Mouse (Mus musculus) kidney, postnatal 0 days (tissue): ENCODE data around the gene Spata1. TPM values are rescaled to one million over a fixed set of nuclear protein-coding genes. Genes with fewer than 3 reads are reported as not detected.
A peak's percentile ranks its signal among the peaks of the same experiment; 100 is the strongest.

Source experiments
- ATAC-seq: fragments of 200-750 bp; cut with Nextera tagmentation; replicated peaks from 2 replicates; pipeline ENCODE4 v1.8.0; 2017; ENCODE audit warnings: low read depth, moderate number of reproducible peaks, moderate TSS enrichment, moderate library complexity; ENCODE audit not compliant: low FRiP score
- DNase-seq: peaks from one replicate; pipeline ENCODE4 v3.0.0-alpha.2; 2016; ENCODE audit warnings: low spot score
- H3K27ac ChIP-seq: fragments of 300-500 bp; sonication (generic); 2 replicates; pipeline ENCODE4 v1.5.1; 2014; ENCODE audit warnings: mild to moderate bottlenecking
- H3K27me3 ChIP-seq: fragments of 300-500 bp; sonication (generic); 2 replicates; pipeline ENCODE4 v1.6.1; 2014; ENCODE audit warnings: low read length, mixed read lengths; ENCODE audit not compliant: insufficient read depth
- H3K36me3 ChIP-seq: fragments of 300-500 bp; sonication (generic); 2 replicates; pipeline ENCODE4 v1.6.1; 2014; ENCODE audit warnings: low read length, mixed read lengths; ENCODE audit not compliant: insufficient read depth
- H3K4me1 ChIP-seq: fragments of 300-500 bp; sonication (generic); replicated peaks from 2 replicates; pipeline ENCODE4 v1.6.1; 2014; ENCODE audit warnings: antibody characterized with exemption, low read length, mixed read lengths; ENCODE audit not compliant: insufficient read depth
- H3K4me2 ChIP-seq: fragments of 300-500 bp; sonication (generic); 2 replicates; pipeline ENCODE4 v1.6.1; 2014; ENCODE audit warnings: mild to moderate bottlenecking, low read length, moderate library complexity, mixed read lengths
- H3K4me3 ChIP-seq: fragments of 300-500 bp; sonication (generic); replicated peaks from 2 replicates; pipeline ENCODE4 v1.5.1; 2014; ENCODE audit warnings: low read depth, low read length
- H3K9ac ChIP-seq: fragments of 300-500 bp; sonication (generic); 2 replicates; pipeline ENCODE4 v1.6.1; 2014; ENCODE audit warnings: low read depth, low read length
- H3K9me3 ChIP-seq: fragments of 300-500 bp; sonication (generic); replicated peaks from 2 replicates; pipeline ENCODE4 v1.6.1; 2016; ENCODE audit warnings: low read length, inconsistent platforms, mixed read lengths
- CTCF ChIP-seq: IDR thresholded peaks from 2 replicates; pipeline ENCODE4 v1.5.1; 2016; ENCODE audit warnings: antibody characterized with exemption, low read depth, mild to moderate bottlenecking, moderate library complexity
- WGBS: fragments of 180-500 bp; shearing (Covaris S2); extraction: QIAGEN DNeasy Blood & Tissue Kit; methylation state at CpG from one replicate; pipeline ENCODE4 v1.1.7; 2014; 5-methylcytosine and 5-hydroxymethylcytosine counted together
- polyA plus RNA-seq: library from polyadenylated mRNA; unstranded; fragments of >200 nt; fragmentation: Nextera tagmentation; extraction: Ambion mirVana; gene quantifications from 2 replicates; pipeline ENCODE4 v1.2.1, GENCODE M21; 2015

Spata1 gene
- polyA plus RNA-seq, 1 experiment from 2014 or later, result 5.0 TPM

DNA sequence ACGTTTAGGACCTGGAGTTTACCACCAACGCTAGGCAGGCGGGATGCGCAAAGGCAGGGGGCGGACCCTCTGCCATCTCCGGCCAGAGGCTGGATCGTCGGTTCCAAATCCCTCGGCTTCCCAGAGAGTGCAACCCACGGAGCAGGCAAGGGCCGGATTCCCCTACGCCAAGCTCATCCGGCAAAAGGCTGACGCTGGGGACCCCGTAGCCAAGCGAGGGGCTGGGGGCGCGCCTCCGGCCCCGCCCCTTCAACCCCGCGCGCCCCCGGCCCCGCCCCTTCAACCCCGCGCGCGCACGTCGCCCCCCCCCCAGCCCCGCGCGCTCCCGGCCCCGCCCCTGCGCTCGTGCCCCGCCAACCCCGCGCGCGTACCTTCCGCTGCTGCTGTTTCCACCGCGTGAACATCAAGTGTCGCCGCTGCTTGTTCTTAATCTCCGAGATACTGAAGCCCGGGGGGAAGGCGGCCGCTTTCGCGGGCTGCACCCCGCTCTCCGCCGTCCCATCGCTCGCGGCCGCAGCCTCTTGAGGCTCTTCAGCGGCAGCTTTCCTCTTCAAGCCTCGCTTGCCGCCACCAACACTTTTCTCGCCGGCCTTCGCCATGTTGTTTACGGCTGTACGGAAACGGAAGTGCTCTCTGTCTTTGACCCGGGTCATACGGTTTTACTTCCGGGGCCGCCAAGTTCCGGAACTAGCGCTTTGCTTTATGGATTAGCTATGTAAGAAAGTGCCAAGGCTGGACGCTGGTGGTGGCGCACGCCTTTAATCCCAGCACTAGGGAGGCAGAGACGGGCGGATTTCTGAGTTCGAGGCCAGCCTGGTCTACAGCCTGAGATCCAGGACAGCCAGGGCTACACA lies 21.5 kb upstream of the Spata1 start, which contains the start of gene Rpf1:
Gene Rpf1, minus strand, starts transcription at position 632 of the 854 bp plus-strand sequence.
- Histone ChIP-seq H3K27ac (peak within 1 kb of the TSS; percentile 99), H3K4me1 (no peaks in the 10 kb centered on the region), H3K9ac (peak within 1 kb of the TSS; percentile 72), H3K36me3 (0 out of 2 replicates have a peak, but pooled peaks cover 7% of the 10 kb centered on the region), H3K4me3 (peak within 1 kb of the TSS; percentile 66), H3K27me3 (no peaks in the 10 kb centered on the region), H3K4me2 (peak within 1 kb of the TSS; percentile 57), H3K9me3 (no peaks in the 10 kb centered on the region)
- peak; percentile 26; the same call in 1 of the 2 replicates for TF ChIP-seq CTCF
- DNase-seq (peak; percentile 97), ATAC-seq (peak; percentile 96)
- WGBS, result under 1% methylated on average over 69 of the region's 82 CpGs

- Histone ChIP-seq H3K9me3 (no peaks in the 10 kb centered on the region), H3K27ac (peak overlapping the region; percentile 99), H3K4me3 (peak overlapping the region; percentile 66), H3K4me2 (peak overlapping the region; percentile 57), H3K9ac (peak overlapping the region; percentile 72), H3K27me3 (no peaks in the 10 kb centered on the region), H3K36me3 (0 out of 2 replicates have a peak, but pooled peaks cover 9% of the 10 kb centered on the region), H3K4me1 (no peaks in the 10 kb centered on the region)
- 29% methylated on average over 5 of the region's 5 CpGs for WGBS
- DNase-seq (no peak), ATAC-seq (no peak)
- peak; percentile 16; the same call in 1 of the 2 replicates for TF ChIP-seq CTCF
Measured at GRCm38 (mm10) chr3:146520226-146520797, 20.8 kb upstream of the Spata1 start.

- Histone ChIP-seq H3K4me1 (peaks cover 8% of the 10 kb centered on the region; the same call in 1 of the 2 replicates), H3K4me2 (no peak overlapping the region), H3K9me3 (no peaks in the 10 kb centered on the region), H3K36me3 (peaks cover 51% of the 10 kb centered on the region), H3K4me3 (no peak overlapping the region), H3K27me3 (no peaks in the 10 kb centered on the region), H3K9ac (no peak overlapping the region), H3K27ac (no peak overlapping the region)
- no peak for DNase-seq
- 95% methylated on average over 7 of the region's 7 CpGs for WGBS
- no peak for TF ChIP-seq CTCF
- ATAC-seq, result no peak
Measured at GRCm38 (mm10) chr3:146506711-146507110, 7.2 kb upstream of the Spata1 start.

DNA sequence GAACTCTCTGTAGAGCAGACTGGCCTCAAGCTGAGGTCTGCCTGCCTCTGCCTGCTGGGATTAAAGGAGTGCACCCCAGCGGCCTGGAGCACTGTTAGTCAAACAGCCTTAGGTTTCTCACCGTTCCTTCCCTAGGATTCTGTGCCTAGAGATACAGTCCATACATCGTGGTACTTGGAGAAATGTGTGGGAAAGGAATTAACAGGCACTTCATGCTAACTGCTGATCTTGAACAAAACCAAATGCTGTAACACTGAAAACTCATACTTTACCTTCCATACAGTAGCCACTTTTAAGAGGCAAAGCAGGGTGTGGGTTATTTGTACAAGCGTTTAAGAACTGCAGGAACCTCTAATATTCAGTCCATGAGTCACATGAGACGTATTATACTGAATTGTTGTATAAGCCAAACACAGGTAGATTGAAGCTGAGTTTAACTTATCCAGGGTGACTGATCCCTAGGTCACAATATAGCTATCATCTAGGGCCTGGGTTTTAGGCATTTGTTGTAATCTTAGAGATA lies 2.1 kb upstream of the Spata1 start:
- WGBS, result 43% methylated on average over 5 of the region's 5 CpGs
- H3K36me3 ChIP-seq, result peaks cover 20% of the 10 kb centered on the region
- peak overlapping the region; percentile 95; the same call in 1 of the 2 replicates for H3K9ac ChIP-seq
- H3K9me3 ChIP-seq, result no peaks in the 10 kb centered on the region
- peak overlapping the region; percentile 65 for H3K4me2 ChIP-seq
- no peak for DNase-seq
- no peak for ATAC-seq
- no peak overlapping the region for H3K27ac ChIP-seq
- no peaks in the 10 kb centered on the region for H3K27me3 ChIP-seq
- peaks cover 15% of the 10 kb centered on the region; the same call in 1 of the 2 replicates for H3K4me1 ChIP-seq
- H3K4me3 ChIP-seq, result peak overlapping the region; percentile 92
- TF ChIP-seq CTCF, result no peak

- peak overlapping the region; percentile 95 for H3K9ac ChIP-seq
Measured at GRCm38 (mm10) chr3:146500810-146501201, 1.3 kb upstream of the Spata1 start.

More at GRCm38 (mm10) chr3:146500810-146501201, 1.3 kb upstream of the Spata1 start:
- H3K9me3 ChIP-seq, result no peaks in the 10 kb centered on the region
- DNase-seq, result no peak
- TF ChIP-seq CTCF, result no peak
- 1% methylated on average over 5 of the region's 5 CpGs for WGBS
- no peaks in the 10 kb centered on the region for H3K27me3 ChIP-seq
- H3K27ac ChIP-seq, result peak overlapping the region; percentile 98
- peaks cover 15% of the 10 kb centered on the region; the same call in 1 of the 2 replicates for H3K4me1 ChIP-seq
- peak overlapping the region; percentile 65 for H3K4me2 ChIP-seq
- no peak for ATAC-seq
- H3K4me3 ChIP-seq, result peak overlapping the region; percentile 92
- H3K36me3 ChIP-seq, result peaks cover 14% of the 10 kb centered on the region
